Mouse (Mus musculus) A20 (cell line): ENCODE data around the gene Ttc28.

ENCODE experiments used
- DNase-seq: peaks from one replicate; pipeline ENCODE4 v3.0.0-alpha.2; 2011; ENCODE audit warnings: low read depth, low spot score

Ttc28 gene

GRCm38 (mm10) chr5:111131561-111131960 lies 252.0 kb downstream of the Ttc28 start:
- DNase-seq, result no peak

GRCm38 (mm10) chr5:111133150-111133549 lies 253.5 kb downstream of the Ttc28 start:
- DNase-seq, result peak; percentile 15

- DNase-seq, result no peak
Observed at GRCm38 (mm10) chr5:111133754-111134153, 254.2 kb downstream of the Ttc28 start.

- DNase-seq, result no peak
Observed at GRCm38 (mm10) chr5:111137283-111137682, 257.7 kb downstream of the Ttc28 start.

- no peak for DNase-seq
Observed at GRCm38 (mm10) chr5:111137742-111138141, 258.1 kb downstream of the Ttc28 start.

- no peak for DNase-seq
Observed at GRCm38 (mm10) chr5:111138239-111138833, 258.7 kb downstream of the Ttc28 start.

GRCm38 (mm10) chr5:111138927-111139565 lies 259.4 kb downstream of the Ttc28 start:
- no peak for DNase-seq

GRCm38 (mm10) chr5:111139622-111140021 lies 260.0 kb downstream of the Ttc28 start:
- no peak for DNase-seq

- peak; percentile 62 for DNase-seq
Observed at GRCm38 (mm10) chr5:111141139-111141885, 261.7 kb downstream of the Ttc28 start.

GRCm38 (mm10) chr5:111142837-111143236 lies 263.2 kb downstream of the Ttc28 start:
- peak; percentile 49 for DNase-seq

- no peak for DNase-seq
Observed at GRCm38 (mm10) chr5:111144411-111144810, 264.8 kb downstream of the Ttc28 start.

GRCm38 (mm10) chr5:111150581-111150980 lies 271.0 kb downstream of the Ttc28 start:
- no peak for DNase-seq

- no peak for DNase-seq
Observed at GRCm38 (mm10) chr5:111151882-111152759, 272.5 kb downstream of the Ttc28 start.

- no peak for DNase-seq
Observed at GRCm38 (mm10) chr5:111154586-111154985, 275.0 kb downstream of the Ttc28 start.

GRCm38 (mm10) chr5:111155271-111155670 lies 275.7 kb downstream of the Ttc28 start:
- DNase-seq, result no peak

GRCm38 (mm10) chr5:111155928-111156327 lies 276.3 kb downstream of the Ttc28 start:
- no peak for DNase-seq

- DNase-seq, result no peak
Observed at GRCm38 (mm10) chr5:111158266-111158665, 278.7 kb downstream of the Ttc28 start.

GRCm38 (mm10) chr5:111159628-111160321 lies 280.2 kb downstream of the Ttc28 start:
- DNase-seq, result no peak

- DNase-seq, result no peak
Observed at GRCm38 (mm10) chr5:111161146-111161930, 281.7 kb downstream of the Ttc28 start.

GRCm38 (mm10) chr5:111162857-111163256 lies 283.3 kb downstream of the Ttc28 start:
- DNase-seq, result no peak
